Mouse (Mus musculus): ENCODE results near the gene Crybb3. TPM values are rescaled to one million over a fixed set of nuclear protein-coding genes. Genes with fewer than 3 reads are reported as not detected.

Gene Crybb3
- polyA plus RNA-seq, 1 experiment from 2014 or later = 1.1 TPM

DNA sequence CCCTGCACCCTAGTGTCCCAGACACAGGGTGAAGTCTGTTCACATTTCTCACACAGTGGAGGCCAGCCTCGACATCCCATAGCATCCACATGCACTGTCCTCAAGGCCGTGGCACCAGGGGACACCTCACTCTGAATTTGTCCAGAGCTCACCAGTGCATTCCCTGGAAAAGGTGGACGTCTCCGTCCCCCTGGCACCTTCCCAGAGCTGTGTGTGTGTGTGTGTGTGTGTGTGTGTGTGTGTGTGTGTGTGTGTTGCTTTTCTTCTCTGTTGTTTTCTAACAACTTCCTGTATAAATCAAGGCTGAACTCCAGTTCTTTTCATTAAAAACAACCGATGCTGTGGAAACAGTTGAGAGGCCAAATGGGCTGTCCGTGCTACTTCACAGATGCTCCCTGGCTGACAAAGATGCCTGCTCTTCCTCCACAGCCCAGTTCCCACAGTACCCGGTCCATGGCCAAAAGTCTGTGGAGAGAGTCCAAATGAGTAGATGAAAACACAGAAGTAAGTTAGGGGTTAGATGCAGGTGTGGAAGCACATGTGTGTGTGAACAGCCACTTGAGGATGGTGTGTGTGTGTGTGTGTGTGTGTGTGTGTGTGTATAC lies 30.7 kb downstream of the Crybb3 start:
- Histone ChIP-seq H3K9ac (no peak overlapping the region), H3K4me3 (ENCODE audit: low read depth, low read length) (no peak overlapping the region), H3K4me1 (ENCODE audit: insufficient read depth) (no peaks in the 10 kb centered on the region), H3K27ac (ENCODE audit: low read depth) (no peak overlapping the region), H3K9me3 (ENCODE audit: low read depth, low read length) (no peaks in the 10 kb centered on the region), H3K4me2 (no peak overlapping the region), H3K27me3 (ENCODE audit: insufficient read depth, low read length) (peaks cover 5% of the 10 kb centered on the region; the same call in 1 of the 2 replicates), H3K36me3 (ENCODE audit: insufficient read depth) (no peaks in the 10 kb centered on the region)
- TF ChIP-seq CTCF (IDR thresholded peaks at IDR 0.05; ENCODE audit: low read depth) = no peak
- peak; percentile 41; the same call in 1 of the 2 replicates for ATAC-seq (ENCODE audit: insufficient read depth)
- peak; percentile 67 for DNase-seq
- WGBS = 54% methylated on average over 7 of the region's 7 CpGs

DNA sequence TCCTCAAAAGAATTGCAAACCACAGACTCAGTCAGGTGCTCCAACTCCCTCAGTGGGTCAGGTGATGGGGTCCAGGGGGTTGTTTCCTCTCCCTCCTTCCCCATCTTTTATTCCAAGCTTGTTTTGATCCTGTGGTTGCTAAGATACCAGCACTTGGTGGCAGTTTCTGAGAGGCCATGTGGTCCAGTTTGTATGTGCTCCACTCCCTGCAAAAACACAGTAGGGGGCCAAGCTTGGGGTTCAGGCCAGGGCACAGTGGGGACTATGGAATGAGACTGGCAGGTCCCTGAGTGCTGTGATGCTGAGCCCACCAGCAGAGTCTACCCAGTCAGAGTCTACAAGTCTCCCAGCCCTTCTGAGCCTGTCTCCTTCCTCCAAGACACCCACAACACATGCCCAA lies 31.5 kb downstream of the Crybb3 start:
- Histone ChIP-seq H3K9ac (no peak overlapping the region), H3K4me2 (no peak overlapping the region), H3K4me1 (ENCODE audit: insufficient read depth) (no peaks in the 10 kb centered on the region), H3K4me3 (ENCODE audit: low read depth, low read length) (no peak overlapping the region), H3K36me3 (ENCODE audit: insufficient read depth) (no peaks in the 10 kb centered on the region), H3K9me3 (ENCODE audit: low read depth, low read length) (no peaks in the 10 kb centered on the region), H3K27ac (ENCODE audit: low read depth) (no peak overlapping the region), H3K27me3 (ENCODE audit: insufficient read depth, low read length) (peaks cover 3% of the 10 kb centered on the region; the same call in 1 of the 2 replicates)
- ATAC-seq (ENCODE audit: insufficient read depth) (no peak), DNase-seq (no peak)
- TF ChIP-seq CTCF (IDR thresholded peaks at IDR 0.05; ENCODE audit: low read depth) = no peak

- H3K9me3 ChIP-seq (ENCODE audit: low read depth, low read length) = no peaks in the 10 kb centered on the region
- H3K4me2 ChIP-seq = no peak overlapping the region
- 74% methylated on average over 10 of the region's 10 CpGs for WGBS
- H3K9ac ChIP-seq = no peak overlapping the region
- H3K4me1 ChIP-seq (ENCODE audit: insufficient read depth) = peaks cover 2% of the 10 kb centered on the region; the same call in 1 of the 2 replicates
- ATAC-seq (ENCODE audit: insufficient read depth) (no peak), DNase-seq (peak; percentile 48)
- H3K4me3 ChIP-seq (ENCODE audit: low read depth, low read length) = no peak overlapping the region
- H3K36me3 ChIP-seq (ENCODE audit: insufficient read depth) = no peaks in the 10 kb centered on the region
- no peaks in the 10 kb centered on the region for H3K27me3 ChIP-seq (ENCODE audit: insufficient read depth, low read length)
- TF ChIP-seq CTCF (IDR thresholded peaks at IDR 0.05; ENCODE audit: low read depth) = no peak
- H3K27ac ChIP-seq (ENCODE audit: low read depth) = no peak overlapping the region
Measured at GRCm38 (mm10) chr5:113045511-113046273, 35.7 kb downstream of the Crybb3 start.

- WGBS = 82% methylated on average over 8 of the region's 8 CpGs
- no peak overlapping the region for H3K4me2 ChIP-seq
- peaks cover 5% of the 10 kb centered on the region; the same call in 1 of the 2 replicates for H3K4me1 ChIP-seq (ENCODE audit: insufficient read depth)
- no peak overlapping the region for H3K27ac ChIP-seq (ENCODE audit: low read depth)
- no peak overlapping the region for H3K4me3 ChIP-seq (ENCODE audit: low read depth, low read length)
- no peaks in the 10 kb centered on the region for H3K27me3 ChIP-seq (ENCODE audit: insufficient read depth, low read length)
- ATAC-seq (ENCODE audit: insufficient read depth) (no peak), DNase-seq (no peak)
- H3K36me3 ChIP-seq (ENCODE audit: insufficient read depth) = no peaks in the 10 kb centered on the region
- TF ChIP-seq CTCF (IDR thresholded peaks at IDR 0.05; ENCODE audit: low read depth) = no peak
- no peak overlapping the region for H3K9ac ChIP-seq
- H3K9me3 ChIP-seq (ENCODE audit: low read depth, low read length) = no peaks in the 10 kb centered on the region
Measured at GRCm38 (mm10) chr5:113043531-113043930, 37.9 kb downstream of the Crybb3 start.

DNA sequence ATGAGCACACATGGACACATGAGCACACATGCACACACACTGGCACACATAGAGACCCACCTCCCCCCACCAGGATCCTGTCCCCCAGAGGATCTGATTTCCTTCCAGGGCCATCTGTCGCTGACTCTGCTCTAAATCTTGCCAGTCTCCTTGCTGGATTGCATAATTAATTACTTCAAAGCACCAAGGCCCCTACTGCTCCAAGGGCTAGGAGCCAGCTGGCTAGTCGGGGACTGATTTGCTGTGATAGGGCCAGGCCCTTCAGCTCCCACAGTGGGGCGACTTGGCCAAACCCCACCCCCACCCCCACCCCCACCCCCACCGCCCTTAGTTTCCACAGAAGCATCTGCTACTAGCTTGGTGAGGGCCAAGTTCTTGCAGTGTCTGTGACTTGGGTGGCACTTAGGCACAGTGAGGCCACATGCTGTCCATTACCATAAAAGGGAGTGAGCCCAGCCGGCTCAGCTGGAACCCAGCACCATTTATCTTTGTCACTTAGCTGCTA lies 39.8 kb downstream of the Crybb3 start:
- Histone ChIP-seq H3K36me3 (ENCODE audit: insufficient read depth) (no peaks in the 10 kb centered on the region), H3K9ac (no peak overlapping the region)

GRCm38 (mm10) chr5:113040776-113041175 lies 40.6 kb downstream of the Crybb3 start:
- Histone ChIP-seq H3K27ac (ENCODE audit: low read depth) (peak overlapping the region; percentile 76), H3K36me3 (ENCODE audit: insufficient read depth) (no peaks in the 10 kb centered on the region), H3K9ac (no peak overlapping the region), H3K27me3 (ENCODE audit: insufficient read depth, low read length) (no peaks in the 10 kb centered on the region), H3K4me3 (ENCODE audit: low read depth, low read length) (no peak overlapping the region), H3K4me1 (ENCODE audit: insufficient read depth) (peaks cover 10% of the 10 kb centered on the region), H3K4me2 (no peak overlapping the region), H3K9me3 (ENCODE audit: low read depth, low read length) (no peaks in the 10 kb centered on the region)
- ATAC-seq (ENCODE audit: insufficient read depth) = peak; percentile 36
- WGBS = 34% methylated on average over 6 of the region's 6 CpGs
- peak; percentile 81 for DNase-seq
- no peak for TF ChIP-seq CTCF (IDR thresholded peaks at IDR 0.05; ENCODE audit: low read depth)

More for the DNA sequence above, 39.8 kb downstream of the Crybb3 start:
- no peaks in the 10 kb centered on the region for H3K9me3 ChIP-seq (ENCODE audit: low read depth, low read length)
- H3K4me2 ChIP-seq = no peak overlapping the region
- peak; percentile 91 for ATAC-seq (ENCODE audit: insufficient read depth)
- peak; percentile 86 for DNase-seq
- no peak overlapping the region for H3K4me3 ChIP-seq (ENCODE audit: low read depth, low read length)
- TF ChIP-seq CTCF (IDR thresholded peaks at IDR 0.05; ENCODE audit: low read depth) = no peak
- peak overlapping the region; percentile 76 for H3K27ac ChIP-seq (ENCODE audit: low read depth)
- H3K4me1 ChIP-seq (ENCODE audit: insufficient read depth) = peaks cover 5% of the 10 kb centered on the region; the same call in 1 of the 2 replicates
- no peaks in the 10 kb centered on the region for H3K27me3 ChIP-seq (ENCODE audit: insufficient read depth, low read length)
- 7% methylated on average over 5 of the region's 5 CpGs for WGBS

DNA sequence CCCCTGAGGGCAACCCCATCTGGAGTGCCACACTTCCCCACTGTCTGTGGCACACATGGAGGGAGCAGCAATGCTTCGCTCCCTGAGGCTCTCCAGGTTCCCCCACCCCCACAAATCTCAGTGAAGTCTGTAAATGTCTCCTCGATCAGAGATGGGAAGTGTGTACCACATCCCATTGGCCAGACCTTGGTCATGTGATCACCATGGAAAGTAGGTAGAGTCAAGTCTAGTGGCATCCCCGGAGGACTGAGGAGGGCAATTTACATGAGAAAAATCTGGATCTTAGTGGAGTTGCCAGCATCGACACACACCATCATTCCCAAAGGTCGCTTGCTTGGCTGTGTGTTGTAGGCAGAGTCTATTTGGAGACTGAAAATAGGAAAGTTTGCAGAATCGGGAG lies 42.8 kb downstream of the Crybb3 start:
- DNase-seq (no peak), ATAC-seq (ENCODE audit: insufficient read depth) (no peak)
- Histone ChIP-seq H3K36me3 (ENCODE audit: insufficient read depth) (no peaks in the 10 kb centered on the region), H3K27me3 (ENCODE audit: insufficient read depth, low read length) (no peaks in the 10 kb centered on the region), H3K9ac (no peak overlapping the region), H3K9me3 (ENCODE audit: low read depth, low read length) (no peaks in the 10 kb centered on the region), H3K4me1 (ENCODE audit: insufficient read depth) (peaks cover 22% of the 10 kb centered on the region), H3K4me3 (ENCODE audit: low read depth, low read length) (no peak overlapping the region), H3K27ac (ENCODE audit: low read depth) (no peak overlapping the region), H3K4me2 (no peak overlapping the region)
- WGBS = 89% methylated on average over 6 of the region's 6 CpGs
- TF ChIP-seq CTCF (IDR thresholded peaks at IDR 0.05; ENCODE audit: low read depth) = no peak
